Mouse (Mus musculus) spleen, adult 2 months (tissue): ENCODE results near the gene Drc1.

Experiments
- CTCF ChIP-seq: fragments of 200-500 bp; IDR thresholded peaks from 2 replicates; pipeline ENCODE4 v1.5.1; 2011; ENCODE audit warnings: mild to moderate bottlenecking, inconsistent platforms; ENCODE audit not compliant: insufficient read depth, insufficient read length, insufficient replicate concordance; ENCODE audit errors: extremely low read depth
- POLR2A ChIP-seq: fragments of 200-500 bp; IDR thresholded peaks from 2 replicates; pipeline ENCODE4 v1.6.1; 2011; ENCODE audit warnings: low read depth, low read length, inconsistent platforms

- TF ChIP-seq CTCF = no peak
- TF ChIP-seq POLR2A = no peak
These were observed 42.7 kb upstream of the Drc1 start for GRCm38 (mm10) chr5:30238533-30238932.
